Mouse (Mus musculus): ENCODE measurements around the gene Pdss2. TPM values are rescaled to one million over a fixed set of nuclear protein-coding genes. Genes with fewer than 3 reads are reported as not detected.

Pdss2 gene
- total RNA-seq (2021) = 10 to 100 TPM; 17.6 to 17.8 TPM
- long read RNA-seq, experiment 1, transcript Pdss2-201 (8 exons, 2,127 nt) = major isoform, 9 of 12 reads
- long read RNA-seq, experiment 1, partial matches to known transcripts = 0 of 12 reads
- long read RNA-seq, experiment 1, other reads (novel, unspliced or antisense) = 3 of 12 reads
- long read RNA-seq, experiment 2, transcript Pdss2-201 (8 exons, 2,127 nt) = major isoform, 9 of 14 reads
- long read RNA-seq, experiment 2, partial matches to known transcripts = 2 of 14 reads
- long read RNA-seq, experiment 2, other reads (novel, unspliced or antisense) = 3 of 14 reads

- DNase-seq (ENCODE audit: low spot score in 2 of 2) = peak; percentile 92 to 95
- H3K27ac ChIP-seq = peak within 1 kb of the TSS; percentile 98
Measured at GRCm38 (mm10) chr10:43220910-43221625, at the start of gene Pdss2. Gene Pdss2, plus strand, starts transcription at chr10:43221486.

GRCm38 (mm10) chr10:43172066-43172465 is 49.2 kb upstream of the Pdss2 start:
- Histone ChIP-seq H3K27ac (peak overlapping the region; percentile 33; the same call in 1 of the 2 replicates), H3K4me3 (peak overlapping the region; percentile 91)
- TF ChIP-seq CTCF (conservative IDR thresholded peaks at IDR 0.05) = no peak
- no peak for DNase-seq (ENCODE audit: low spot score in 2 of 2)

More at GRCm38 (mm10) chr10:43220910-43221625, at the start of gene Pdss2:
- peak within 1 kb of the TSS; percentile 86 for H3K4me3 ChIP-seq
- peak; percentile 37; the same call in 1 of the 2 replicates for TF ChIP-seq CTCF (conservative IDR thresholded peaks at IDR 0.05)

GRCm38 (mm10) chr10:43172554-43172953 is 48.7 kb upstream of the Pdss2 start:
- no peak for TF ChIP-seq CTCF (conservative IDR thresholded peaks at IDR 0.05)
- peak overlapping the region; percentile 95; the same call in 1 of the 2 replicates for H3K27ac ChIP-seq
- peak overlapping the region; percentile 91 for H3K4me3 ChIP-seq
- no peak for DNase-seq (ENCODE audit: low spot score in 2 of 2)

GRCm38 (mm10) chr10:43173141-43173827 is 48.0 kb upstream of the Pdss2 start:
- Histone ChIP-seq H3K27ac (peak overlapping the region; percentile 95), H3K4me3 (peak overlapping the region; percentile 91)
- peak; percentile 39 for TF ChIP-seq CTCF (conservative IDR thresholded peaks at IDR 0.05)
- no peak for DNase-seq (ENCODE audit: low spot score in 2 of 2)

GRCm38 (mm10) chr10:43173828-43174325 is 47.4 kb upstream of the Pdss2 start:
- no peak for TF ChIP-seq CTCF (conservative IDR thresholded peaks at IDR 0.05)
- Histone ChIP-seq H3K4me3 (peak overlapping the region; percentile 91), H3K27ac (peak overlapping the region; percentile 95)
- DNase-seq (ENCODE audit: low spot score in 2 of 2) = no peak

- no peak for TF ChIP-seq CTCF (conservative IDR thresholded peaks at IDR 0.05)
- peak within 1 kb of the TSS; percentile 91 for H3K4me3 ChIP-seq
- H3K27ac ChIP-seq = peak within 1 kb of the TSS; percentile 95
- peak; percentile 78 to 80 for DNase-seq (ENCODE audit: low spot score in 2 of 2)
Measured at GRCm38 (mm10) chr10:43174326-43175155, 46.7 kb upstream of the Pdss2 start, which contains the start of the genes Sobp and 9030612E09Rik. Gene Sobp, minus strand, starts transcription at chr10:43174530. Gene 9030612E09Rik, plus strand, starts transcription at chr10:43174704.

- Histone ChIP-seq H3K4me3 (peak overlapping the region; percentile 91), H3K27ac (peak overlapping the region; percentile 95)
- no peak for DNase-seq (ENCODE audit: low spot score in 2 of 2)
- no peak for TF ChIP-seq CTCF (conservative IDR thresholded peaks at IDR 0.05)
Measured at GRCm38 (mm10) chr10:43175156-43175601, 46.1 kb upstream of the Pdss2 start.

GRCm38 (mm10) chr10:43180313-43180912 is 40.9 kb upstream of the Pdss2 start:
- no peak overlapping the region for H3K27ac ChIP-seq
- DNase-seq (ENCODE audit: low spot score in 2 of 2) = no peak
- TF ChIP-seq CTCF (conservative IDR thresholded peaks at IDR 0.05) = no peak

GRCm38 (mm10) chr10:43200206-43200605 is 21.1 kb upstream of the Pdss2 start:
- no peak overlapping the region for H3K4me3 ChIP-seq
- no peak for TF ChIP-seq CTCF (conservative IDR thresholded peaks at IDR 0.05)
- no peak for DNase-seq (ENCODE audit: low spot score in 2 of 2)
- H3K27ac ChIP-seq = no peak overlapping the region

More at GRCm38 (mm10) chr10:43180313-43180912, 40.9 kb upstream of the Pdss2 start:
- H3K4me3 ChIP-seq = no peak overlapping the region

GRCm38 (mm10) chr10:43203865-43204264 is 17.4 kb upstream of the Pdss2 start:
- TF ChIP-seq CTCF (conservative IDR thresholded peaks at IDR 0.05) = no peak
- Histone ChIP-seq H3K27ac (no peak overlapping the region), H3K4me3 (no peak overlapping the region)
- DNase-seq (ENCODE audit: low spot score in 2 of 2) = no peak

GRCm38 (mm10) chr10:43211866-43212265 is 9.4 kb upstream of the Pdss2 start:
- no peak overlapping the region for H3K27ac ChIP-seq
- H3K4me3 ChIP-seq = no peak overlapping the region
- peak in 1 of 2 experiments; percentile 17 for DNase-seq (ENCODE audit: low spot score in 2 of 2)
- TF ChIP-seq CTCF (conservative IDR thresholded peaks at IDR 0.05) = peak; percentile 72

All from layer of hippocampus, adult 2 months (tissue).